Mouse (Mus musculus): ENCODE measurements around the gene Vps35l. TPM values are rescaled to one million over a fixed set of nuclear protein-coding genes. Genes with fewer than 3 reads are reported as not detected.

The Vps35l gene
- 122 TPM for polyA plus RNA-seq (2017; shearing (Covaris generic))

GRCm38 (mm10) chr7:118739975-118740531 is at the start of gene Vps35l:
Vps35l (plus strand) TSS chr7:118740226.

GRCm38 (mm10) chr7:118705101-118705961 is 34.7 kb upstream of the Vps35l start, which contains the start of gene Gde1:
Gde1 (minus strand) TSS chr7:118705778.

GRCm38 (mm10) chr7:118712228-118713173 is 27.5 kb upstream of the Vps35l start, which contains the start of gene Ccp110:
Ccp110 (plus strand) TSS chr7:118712552.

GRCm38 (mm10) chr7:118855171-118855876 is 115.3 kb downstream of the Vps35l start, which contains the start of gene Iqck:
Iqck (plus strand) TSS chr7:118855752.

GRCm38 (mm10) chr7:118855877-118856304 is 115.9 kb downstream of the Vps35l start, which contains the start of gene Knop1:
Knop1 (minus strand) TSS chr7:118856254.

Other genes starting within 250 kb of the Vps35l start
- gene Itpripl2, start 248.3 kb upstream of the Vps35l start, polyA plus RNA-seq (2017; shearing (Covaris generic)): 0.89 TPM
- 13.9 TPM for gene Coq7, start 206.9 kb upstream of the Vps35l start, polyA plus RNA-seq (2017; shearing (Covaris generic))
- gene Tmc7, start 155.5 kb upstream of the Vps35l start, polyA plus RNA-seq (2017; shearing (Covaris generic)): 0.09 TPM
- not detected for gene Tmc5, start 142.9 kb upstream of the Vps35l start, polyA plus RNA-seq (2017; shearing (Covaris generic))
- 29.4 TPM for gene Gde1, start 34.4 kb upstream of the Vps35l start, polyA plus RNA-seq (2017; shearing (Covaris generic))
- 7.9 TPM for gene Ccp110, start 27.7 kb upstream of the Vps35l start, polyA plus RNA-seq (2017; shearing (Covaris generic))
- 0.82 TPM for gene Iqck, start 115.5 kb downstream of the Vps35l start, polyA plus RNA-seq (2017; shearing (Covaris generic))
- 36.1 TPM for gene Knop1, start 116.0 kb downstream of the Vps35l start, polyA plus RNA-seq (2017; shearing (Covaris generic))